Mouse (Mus musculus): ENCODE data around the gene Tmem126a. TPM values are rescaled to one million over a fixed set of nuclear protein-coding genes. Genes with fewer than 3 reads are reported as not detected.

Gene Tmem126a
- total RNA-seq (2014; rRNA removed) (41.2 and 65.6 TPM in 2 replicates), polyA plus RNA-seq (2015; fragmentation: Nextera tagmentation; extraction: Ambion mirVana) (129 and 137 TPM in 2 replicates)

- H3K27me3 ChIP-seq (ENCODE audit: insufficient read depth, low read length), result no peaks in the 10 kb centered on the region
- peaks cover 12% of the 10 kb centered on the region; the same call in 1 of the 2 replicates for H3K36me3 ChIP-seq (ENCODE audit: insufficient read depth, low read length)
- WGBS, result under 1% methylated on average over 41 of the region's 41 CpGs
- H3K4me2 ChIP-seq (ENCODE audit: low read depth, low read length, poor library complexity, severe bottlenecking), result peak within 1 kb of the TSS; percentile 61
- H3K4me3 ChIP-seq (ENCODE audit: low read depth, low read length), result peak within 1 kb of the TSS; percentile 71
- peak within 1 kb of the TSS; percentile 88 for H3K27ac ChIP-seq (ENCODE audit: low read depth, low read length)
- ATAC-seq (ENCODE audit: low FRiP score) (peak; percentile 98), DNase-seq (ENCODE audit: low spot score) (peak; percentile 95)
- peak; percentile 61 for TF ChIP-seq CTCF (IDR thresholded peaks at IDR 0.05)
- no peaks in the 10 kb centered on the region for H3K9me3 ChIP-seq (ENCODE audit: low read length)
- H3K9ac ChIP-seq (replicated peaks; ENCODE audit: low read length, poor library complexity, severe bottlenecking), result peak within 1 kb of the TSS; percentile 78
- H3K4me1 ChIP-seq (ENCODE audit: insufficient read depth, low read length), result no peaks in the 10 kb centered on the region
Measured at GRCm38 (mm10) chr7:90456845-90457468, at the start of gene Tmem126a. Gene Tmem126a, minus strand, starts transcription at chr7:90457229.

- H3K27ac ChIP-seq (ENCODE audit: low read depth, low read length), result no peak overlapping the region
- no peaks in the 10 kb centered on the region for H3K36me3 ChIP-seq (ENCODE audit: insufficient read depth, low read length)
- WGBS, result 90% methylated on average over 2 of the region's 2 CpGs
- DNase-seq (ENCODE audit: low spot score) (no peak), ATAC-seq (ENCODE audit: low FRiP score) (no peak)
- no peak for TF ChIP-seq CTCF (IDR thresholded peaks at IDR 0.05)
- H3K4me3 ChIP-seq (ENCODE audit: low read depth, low read length), result no peak overlapping the region
- no peaks in the 10 kb centered on the region for H3K9me3 ChIP-seq (ENCODE audit: low read length)
- H3K4me1 ChIP-seq (ENCODE audit: insufficient read depth, low read length), result no peaks in the 10 kb centered on the region
- no peak overlapping the region for H3K9ac ChIP-seq (replicated peaks; ENCODE audit: low read length, poor library complexity, severe bottlenecking)
- H3K27me3 ChIP-seq (ENCODE audit: insufficient read depth, low read length), result no peaks in the 10 kb centered on the region
- H3K4me2 ChIP-seq (ENCODE audit: low read depth, low read length, poor library complexity, severe bottlenecking), result no peak overlapping the region
Measured at GRCm38 (mm10) chr7:90482607-90483006, 25.6 kb upstream of the Tmem126a start.

GRCm38 (mm10) chr7:90476313-90477245 lies 19.6 kb upstream of the Tmem126a start, which contains the start of gene Dlg2:
Gene Dlg2, plus strand, starts transcription at chr7:90476672.
- DNase-seq (ENCODE audit: low spot score), result peak; percentile 61
- Histone ChIP-seq H3K4me3 (ENCODE audit: low read depth, low read length) (peak within 1 kb of the TSS; percentile 65), H3K4me1 (ENCODE audit: insufficient read depth, low read length) (0 out of 2 replicates have a peak, but pooled peaks cover 4% of the 10 kb centered on the region), H3K9me3 (ENCODE audit: low read length) (no peaks in the 10 kb centered on the region), H3K4me2 (ENCODE audit: low read depth, low read length, poor library complexity, severe bottlenecking) (peak within 1 kb of the TSS; percentile 76), H3K9ac (replicated peaks; ENCODE audit: low read length, poor library complexity, severe bottlenecking) (peak within 1 kb of the TSS; percentile 81), H3K27me3 (ENCODE audit: insufficient read depth, low read length) (no peaks in the 10 kb centered on the region), H3K36me3 (ENCODE audit: insufficient read depth, low read length) (no peaks in the 10 kb centered on the region), H3K27ac (ENCODE audit: low read depth, low read length) (peak within 1 kb of the TSS; percentile 93)
- no peak for TF ChIP-seq CTCF (IDR thresholded peaks at IDR 0.05)
- under 1% methylated on average over 32 of the region's 32 CpGs for WGBS
- peak; percentile 80 for ATAC-seq (ENCODE audit: low FRiP score)

- WGBS, result 0% methylated on average over 36 of the region's 36 CpGs
Measured at GRCm38 (mm10) chr7:90475793-90476312, 18.8 kb upstream of the Tmem126a start, which contains the start of gene Tmem126b. Gene Tmem126b, minus strand, starts transcription at chr7:90476001.

GRCm38 (mm10) chr7:90473511-90473910 lies 16.5 kb upstream of the Tmem126a start:
- no peaks in the 10 kb centered on the region for H3K36me3 ChIP-seq (ENCODE audit: insufficient read depth, low read length)
- H3K4me3 ChIP-seq (ENCODE audit: low read depth, low read length), result no peak overlapping the region
- 0 out of 2 replicates have a peak, but pooled peaks cover 4% of the 10 kb centered on the region for H3K4me1 ChIP-seq (ENCODE audit: insufficient read depth, low read length)
- DNase-seq (ENCODE audit: low spot score) (no peak), ATAC-seq (ENCODE audit: low FRiP score) (no peak)
- H3K4me2 ChIP-seq (ENCODE audit: low read depth, low read length, poor library complexity, severe bottlenecking), result no peak overlapping the region
- WGBS, result 67% methylated on average over 2 of the region's 2 CpGs
- no peak for TF ChIP-seq CTCF (IDR thresholded peaks at IDR 0.05)
- no peaks in the 10 kb centered on the region for H3K9me3 ChIP-seq (ENCODE audit: low read length)
- H3K27me3 ChIP-seq (ENCODE audit: insufficient read depth, low read length), result no peaks in the 10 kb centered on the region
- no peak overlapping the region for H3K27ac ChIP-seq (ENCODE audit: low read depth, low read length)
- H3K9ac ChIP-seq (replicated peaks; ENCODE audit: low read length, poor library complexity, severe bottlenecking), result no peak overlapping the region

More at GRCm38 (mm10) chr7:90475793-90476312, 18.8 kb upstream of the Tmem126a start, which contains the start of gene Tmem126b:
- Histone ChIP-seq H3K9ac (replicated peaks; ENCODE audit: low read length, poor library complexity, severe bottlenecking) (peak within 1 kb of the TSS; percentile 81), H3K4me3 (ENCODE audit: low read depth, low read length) (peak within 1 kb of the TSS; percentile 65), H3K4me2 (ENCODE audit: low read depth, low read length, poor library complexity, severe bottlenecking) (peak within 1 kb of the TSS; percentile 76), H3K27me3 (ENCODE audit: insufficient read depth, low read length) (no peaks in the 10 kb centered on the region), H3K36me3 (ENCODE audit: insufficient read depth, low read length) (no peaks in the 10 kb centered on the region), H3K4me1 (ENCODE audit: insufficient read depth, low read length) (0 out of 2 replicates have a peak, but pooled peaks cover 4% of the 10 kb centered on the region), H3K9me3 (ENCODE audit: low read length) (no peaks in the 10 kb centered on the region), H3K27ac (ENCODE audit: low read depth, low read length) (peak within 1 kb of the TSS; percentile 93)
- peak; percentile 100 for ATAC-seq (ENCODE audit: low FRiP score)
- TF ChIP-seq CTCF (IDR thresholded peaks at IDR 0.05), result no peak
- peak; percentile 98 for DNase-seq (ENCODE audit: low spot score)
